Mouse (Mus musculus) testis, adult 2 months (tissue): ENCODE results near the gene Samd13.

ENCODE experiments used
- CTCF ChIP-seq: fragments of 200-500 bp; IDR thresholded peaks from 2 replicates; pipeline ENCODE4 v1.5.1; 2012; ENCODE audit warnings: low read depth, mild to moderate bottlenecking, inconsistent platforms, low read length, moderate library complexity; ENCODE audit not compliant: control insufficient read depth, insufficient read depth, insufficient replicate concordance
- POLR2A ChIP-seq: fragments of 200-500 bp; IDR thresholded peaks from 2 replicates; pipeline ENCODE4 v1.6.1; 2012; ENCODE audit warnings: low read depth, mild to moderate bottlenecking, inconsistent platforms, low read length, moderate library complexity; ENCODE audit not compliant: control insufficient read depth

- no peak for TF ChIP-seq CTCF
- no peak for TF ChIP-seq POLR2A
Measured at GRCm38 (mm10) chr3:146657433-146657832, 28.0 kb downstream of the Samd13 start.
